Mouse (Mus musculus) bone marrow macrophage, adult 2 months (primary cell): Measurements from ENCODE around the gene Fam209.

ENCODE experiments used
- CTCF ChIP-seq: IDR thresholded peaks from 2 replicates; pipeline ENCODE4 v1.5.1; 2012; ENCODE audit warnings: low read depth, mild to moderate bottlenecking, low read length, moderate library complexity
- POLR2A ChIP-seq: IDR thresholded peaks from 2 replicates; pipeline ENCODE4 v1.6.1; 2012; ENCODE audit warnings: mild to moderate bottlenecking, low read depth, low read length, borderline replicate concordance

DNA sequence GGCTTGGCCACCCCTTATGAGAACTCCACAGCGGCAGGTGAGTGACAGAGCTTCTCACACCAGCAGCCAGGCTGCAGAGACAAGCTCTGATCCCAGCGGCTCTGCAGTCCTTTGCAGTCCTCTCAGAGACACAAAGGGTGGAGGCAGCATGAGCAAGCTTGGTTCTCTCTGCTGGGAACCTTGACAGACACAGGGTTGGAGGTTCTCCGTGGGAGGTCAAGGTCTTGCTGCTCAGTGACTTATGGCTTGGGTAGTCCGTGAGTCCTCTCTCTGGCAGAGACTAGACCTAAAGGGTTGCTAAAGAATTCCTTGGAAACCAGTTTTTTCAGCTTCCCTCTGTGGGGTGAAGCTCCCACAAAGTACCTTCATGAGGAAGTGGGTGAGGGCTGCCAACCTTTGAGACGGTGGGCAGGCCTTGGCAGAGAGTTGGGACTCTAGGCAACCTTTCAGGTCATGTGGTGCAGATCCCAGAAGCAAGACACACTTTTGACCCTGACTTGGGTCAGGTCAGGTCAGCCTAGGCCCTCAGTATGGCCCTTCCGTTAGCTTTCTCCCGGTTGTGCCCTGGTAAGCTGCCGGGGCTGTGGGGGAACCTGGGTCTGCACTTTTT, 24.5 kb downstream of the Fam209 start:
- TF ChIP-seq CTCF (no peak), POLR2A (no peak)
